Mouse (Mus musculus) midbrain, postnatal 0 days (tissue): ENCODE measurements at regions not wholly inside any gene's neighbourhood (a gene's known extent, or its start where the extent isn't known, plus 50 kb on each side); places are given as distances from the start of the nearest gene placed in this dataset.

Experiments used
- ATAC-seq: fragments of 200-750 bp; cut with Nextera tagmentation; 2 replicates; pipeline ENCODE4 v1.8.0; 2017; ENCODE audit warnings: moderate number of reproducible peaks, mild to moderate bottlenecking, moderate TSS enrichment, moderate library complexity; ENCODE audit not compliant: low FRiP score
- DNase-seq: peaks from one replicate; pipeline ENCODE4 v3.0.0-alpha.2; 2015; ENCODE audit warnings: low spot score
- H3K27ac ChIP-seq: fragments of 300-500 bp; sonication (generic); 2 replicates; pipeline ENCODE4 v1.5.1; 2014; ENCODE audit warnings: low read depth, mild to moderate bottlenecking, low read length, mixed read lengths
- H3K27me3 ChIP-seq: fragments of 300-500 bp; sonication (generic); 2 replicates; pipeline ENCODE4 v1.6.1; 2014; ENCODE audit warnings: low read length, control low read depth, mixed read lengths; ENCODE audit not compliant: insufficient read depth
- H3K36me3 ChIP-seq: fragments of 300-500 bp; sonication (generic); 2 replicates; pipeline ENCODE4 v1.6.1; 2014; ENCODE audit warnings: low read length, control low read depth, mixed read lengths; ENCODE audit not compliant: insufficient read depth
- H3K4me1 ChIP-seq: fragments of 300-500 bp; sonication (generic); 2 replicates; pipeline ENCODE4 v1.6.1; 2014; ENCODE audit warnings: mild to moderate bottlenecking, control low read depth, antibody characterized with exemption, low read length, mixed read lengths; ENCODE audit not compliant: insufficient read depth
- H3K4me2 ChIP-seq: fragments of 300-500 bp; sonication (generic); 2 replicates; pipeline ENCODE4 v1.6.1; 2014; ENCODE audit warnings: low read depth, mild to moderate bottlenecking, low read length, mixed read lengths; ENCODE audit not compliant: poor library complexity, severe bottlenecking
- H3K4me3 ChIP-seq: fragments of 300-500 bp; sonication (generic); 2 replicates; pipeline ENCODE4 v1.5.1; 2014; ENCODE audit warnings: low read depth, mild to moderate bottlenecking, low read length, moderate library complexity
- H3K9ac ChIP-seq: fragments of 300-500 bp; sonication (generic); replicated peaks from 2 replicates; pipeline ENCODE4 v1.6.1; 2014; ENCODE audit warnings: mild to moderate bottlenecking, low read length, moderate library complexity, mixed read lengths; ENCODE audit not compliant: poor library complexity, severe bottlenecking
- H3K9me3 ChIP-seq: fragments of 300-500 bp; sonication (generic); 2 replicates; pipeline ENCODE4 v1.6.1; 2016; ENCODE audit warnings: low read length, control low read depth
- CTCF ChIP-seq: IDR thresholded peaks from 2 replicates; pipeline ENCODE4 v1.5.1; 2016; ENCODE audit warnings: antibody characterized with exemption, mild to moderate bottlenecking
- WGBS: fragments of 180-500 bp; shearing (Covaris S2); extraction: QIAGEN DNeasy Blood & Tissue Kit; methylation state at CpG from one replicate; pipeline ENCODE4 v1.1.7; 2014; 5-methylcytosine and 5-hydroxymethylcytosine counted together

DNA sequence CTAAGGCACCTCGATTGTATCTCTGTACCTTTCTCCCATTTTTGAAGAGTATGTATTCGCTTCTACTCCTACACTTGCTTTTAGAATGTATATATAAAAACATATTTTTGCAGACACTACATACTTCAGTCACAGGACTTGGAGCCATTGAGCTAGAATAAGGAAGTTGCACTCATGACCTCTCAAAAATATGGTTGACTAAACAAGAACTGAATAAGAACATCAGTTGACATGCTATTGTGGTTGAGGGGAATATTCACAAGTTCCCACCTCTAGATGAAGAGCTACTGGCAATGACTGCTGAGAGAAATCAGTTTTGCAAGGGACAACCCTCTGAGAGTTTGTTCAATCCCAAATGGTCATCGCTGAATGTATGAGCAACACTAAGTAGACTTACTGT is 1198.0 kb upstream of the Zeb2 start:
- H3K27me3 ChIP-seq: no peaks in the 10 kb centered on the region
- DNase-seq: no peak
- no peaks in the 10 kb centered on the region for H3K9me3 ChIP-seq
- H3K27ac ChIP-seq: no peak overlapping the region
- no peak overlapping the region for H3K4me2 ChIP-seq
- H3K4me1 ChIP-seq: no peaks in the 10 kb centered on the region
- TF ChIP-seq CTCF: no peak
- WGBS: 92% methylated on average over 3 of the region's 3 CpGs
- H3K4me3 ChIP-seq: no peak overlapping the region
- no peak overlapping the region for H3K9ac ChIP-seq
- no peak for ATAC-seq
- no peaks in the 10 kb centered on the region for H3K36me3 ChIP-seq

DNA sequence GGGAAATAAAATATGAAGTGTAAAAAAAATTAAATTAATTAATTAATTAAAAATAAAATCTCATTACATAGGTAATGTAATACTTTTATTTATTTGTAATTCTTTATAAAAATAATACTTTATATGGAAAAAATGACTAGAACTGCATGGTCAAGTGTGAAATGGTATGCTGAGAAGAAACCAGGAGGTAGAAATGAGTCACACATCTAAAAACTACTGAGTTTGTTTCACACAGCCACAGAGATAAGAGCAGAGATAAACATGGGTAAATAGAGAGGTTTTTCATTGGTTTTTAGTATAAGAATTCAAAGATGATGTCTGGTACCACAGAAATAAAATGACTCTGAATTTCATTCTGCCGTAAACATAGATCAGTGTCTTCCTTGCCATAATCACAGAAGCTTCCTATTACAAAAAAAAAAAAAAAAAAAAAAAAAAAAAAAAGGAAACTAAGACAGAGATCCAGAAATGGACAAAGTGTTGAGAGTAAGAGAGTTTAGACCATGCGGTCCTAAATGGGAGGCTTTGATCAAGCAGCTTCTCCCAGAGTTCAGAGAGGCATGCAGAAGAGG is 1190.5 kb upstream of the Zeb2 start:
- WGBS: 95% methylated on average over 2 of the region's 2 CpGs
- Histone ChIP-seq H3K27me3 (no peaks in the 10 kb centered on the region), H3K36me3 (no peaks in the 10 kb centered on the region), H3K9me3 (no peaks in the 10 kb centered on the region), H3K4me3 (no peak overlapping the region), H3K4me2 (no peak overlapping the region), H3K27ac (no peak overlapping the region), H3K4me1 (no peaks in the 10 kb centered on the region), H3K9ac (no peak overlapping the region)
- no peak for TF ChIP-seq CTCF
- ATAC-seq (no peak), DNase-seq (no peak)

DNA sequence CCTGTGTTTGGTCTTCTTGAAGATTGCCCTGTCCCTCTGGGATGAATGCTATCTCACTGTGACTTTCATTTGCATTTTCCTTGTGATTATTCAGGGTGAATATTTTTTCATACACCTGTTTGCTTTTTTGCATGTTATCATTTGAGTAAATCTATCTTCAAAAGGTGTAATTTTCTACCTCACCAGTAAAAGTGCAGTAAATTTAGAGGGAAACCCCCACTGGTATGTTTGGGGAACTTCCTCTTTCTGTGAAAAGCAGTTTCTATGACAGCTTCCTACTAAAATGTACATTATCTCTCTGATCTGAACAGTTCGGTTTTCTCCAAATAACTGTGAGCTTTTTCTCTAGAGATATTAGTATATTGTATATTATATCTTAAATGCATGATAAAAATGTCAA is 1185.4 kb upstream of the Zeb2 start:
- ATAC-seq (no peak), DNase-seq (no peak)
- H3K36me3 ChIP-seq: no peaks in the 10 kb centered on the region
- WGBS: 72% methylated on average over 1 of the region's 1 CpGs
- H3K4me1 ChIP-seq: no peaks in the 10 kb centered on the region
- no peak overlapping the region for H3K27ac ChIP-seq
- no peak overlapping the region for H3K4me3 ChIP-seq
- H3K9me3 ChIP-seq: no peaks in the 10 kb centered on the region
- TF ChIP-seq CTCF: no peak
- H3K9ac ChIP-seq: no peak overlapping the region
- H3K27me3 ChIP-seq: no peaks in the 10 kb centered on the region
- H3K4me2 ChIP-seq: no peak overlapping the region

DNA sequence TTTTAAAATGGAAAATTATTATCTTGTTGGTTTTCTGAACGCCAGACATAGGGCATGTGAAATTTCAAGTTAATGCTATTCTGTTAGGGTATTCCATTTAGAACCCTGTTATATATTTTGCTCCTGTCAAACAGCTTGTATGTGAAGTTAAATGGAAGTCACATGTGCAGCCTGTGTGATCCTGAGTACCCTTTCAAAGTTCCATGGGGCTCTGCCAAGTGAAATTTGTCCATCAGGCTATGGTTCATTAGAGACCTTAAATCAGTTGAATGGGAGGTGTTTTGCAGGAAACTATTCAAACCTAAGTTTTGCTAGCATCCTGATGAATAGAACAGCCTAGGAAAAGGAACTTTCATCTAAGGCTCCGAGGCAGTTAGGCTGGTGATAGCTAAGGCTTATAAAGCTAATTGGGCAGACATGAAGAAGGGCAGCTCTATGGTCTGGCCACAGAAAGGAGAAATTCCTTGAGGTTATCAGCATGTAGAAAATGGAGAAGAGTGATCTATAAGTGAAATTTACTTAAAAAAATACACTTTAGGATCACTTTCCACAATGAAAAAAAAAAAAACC is 1180.2 kb upstream of the Zeb2 start:
- no peak overlapping the region for H3K27ac ChIP-seq
- WGBS: 35% methylated on average over 2 of the region's 2 CpGs
- TF ChIP-seq CTCF: no peak
- no peak overlapping the region for H3K4me3 ChIP-seq
- ATAC-seq (no peak), DNase-seq (no peak)
- H3K36me3 ChIP-seq: no peaks in the 10 kb centered on the region
- no peaks in the 10 kb centered on the region for H3K4me1 ChIP-seq
- H3K9me3 ChIP-seq: no peaks in the 10 kb centered on the region
- H3K27me3 ChIP-seq: no peaks in the 10 kb centered on the region
- H3K4me2 ChIP-seq: no peak overlapping the region
- no peak overlapping the region for H3K9ac ChIP-seq

DNA sequence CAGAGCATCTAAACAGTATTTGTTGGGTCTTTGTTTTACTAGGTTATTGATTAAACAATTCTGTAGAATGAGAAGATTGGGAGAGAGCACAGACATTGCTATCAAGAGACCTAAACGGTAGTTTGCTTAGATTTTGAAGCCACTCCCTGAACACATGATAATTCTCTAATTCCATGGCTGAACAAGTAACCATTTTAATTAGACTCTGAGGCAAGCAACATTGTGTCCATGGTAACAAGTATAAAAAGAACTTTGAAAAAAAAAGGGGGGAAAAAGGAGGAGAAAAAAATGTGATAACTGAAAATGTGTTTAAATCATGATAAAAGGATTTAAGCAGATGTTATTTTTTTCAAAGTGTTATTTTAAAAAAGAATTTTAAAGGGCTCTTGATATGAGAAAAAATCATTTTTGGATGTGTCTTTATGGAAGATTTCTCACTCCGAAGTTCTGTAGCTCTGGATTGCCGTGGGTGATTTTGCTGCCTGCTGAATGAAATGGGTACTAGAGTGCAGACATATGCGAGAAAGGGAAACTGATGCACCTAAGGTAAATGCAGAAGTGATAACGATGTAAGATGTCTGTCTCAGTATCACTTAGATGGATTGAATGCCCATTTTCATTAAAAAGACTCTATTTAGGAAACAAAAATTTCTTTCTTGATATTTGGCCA is 1166.9 kb upstream of the Zeb2 start:
- no peaks in the 10 kb centered on the region for H3K9me3 ChIP-seq
- H3K4me1 ChIP-seq: no peaks in the 10 kb centered on the region
- no peak for ATAC-seq
- H3K36me3 ChIP-seq: no peaks in the 10 kb centered on the region
- no peak overlapping the region for H3K27ac ChIP-seq
- 70% methylated on average over 5 of the region's 5 CpGs for WGBS
- H3K4me3 ChIP-seq: no peak overlapping the region
- H3K4me2 ChIP-seq: no peak overlapping the region
- H3K9ac ChIP-seq: no peak overlapping the region
- TF ChIP-seq CTCF: no peak
- no peaks in the 10 kb centered on the region for H3K27me3 ChIP-seq
- DNase-seq: no peak

DNA sequence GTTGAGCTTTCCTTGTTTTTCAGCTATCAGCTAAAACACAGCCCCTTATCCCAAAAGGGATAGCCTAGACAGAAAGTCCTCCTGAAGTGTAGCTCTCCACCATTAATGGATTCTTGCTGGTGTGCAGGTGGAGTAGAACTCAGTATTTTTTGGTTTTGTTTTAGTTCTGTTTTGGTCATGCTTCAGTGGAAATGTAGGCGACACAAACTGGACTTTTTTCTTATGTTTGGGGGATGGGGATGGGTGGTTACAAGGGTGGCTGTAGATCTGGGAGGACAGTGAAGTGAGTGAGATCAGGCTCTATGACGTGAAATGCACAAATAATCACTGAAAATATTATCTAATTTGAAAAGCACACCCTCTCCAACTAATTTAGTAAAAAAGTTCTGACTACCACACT is 1163.6 kb upstream of the Zeb2 start:
- Histone ChIP-seq H3K4me3 (no peak overlapping the region), H3K36me3 (no peaks in the 10 kb centered on the region), H3K9ac (no peak overlapping the region), H3K27me3 (no peaks in the 10 kb centered on the region), H3K4me2 (no peak overlapping the region), H3K27ac (no peak overlapping the region), H3K9me3 (no peaks in the 10 kb centered on the region), H3K4me1 (no peaks in the 10 kb centered on the region)
- TF ChIP-seq CTCF: no peak
- DNase-seq (no peak), ATAC-seq (no peak)
- WGBS: 69% methylated on average over 2 of the region's 2 CpGs
